Mouse (Mus musculus) heart, postnatal 36 days (tissue): ENCODE measurements around the gene Slitrk5. TPM values are rescaled to one million over a fixed set of nuclear protein-coding genes. Genes with fewer than 3 reads are reported as not detected.
"Not testable (repeated sequence)": the region's sequence is repeated elsewhere in the genome, so short reads cannot be mapped to it uniquely, and the experiment has no call there.

Experiments used
- DNase-seq, 2 experiments: peaks; one replicate each; pipeline ENCODE4 v3.0.0; 2021 to 2022
- intact Hi-C: fragments of 180-260 bp; cut with DNase I; formaldehyde crosslinking; loops from one replicate; pipeline ENCODE4 v1.15.1; 2025
- total RNA-seq, 2 experiments: library from RNA; stranded (reverse); gene quantifications; 2 replicates each; pipeline ENCODE4 v1.2.3; 2021

The Slitrk5 gene
- under 1 TPM in 1 of 2 experiments, not detected in 1; 0.05 TPM for total RNA-seq

GRCm38 (mm10) chr14:111674664-111675147 lies at the start of gene Slitrk5:
Gene Slitrk5 (plus strand): TSS chr14:111675097.
- DNase-seq, result peak; percentile 70 to 75
- intact Hi-C loops, result loop anchor here (5.0 kb wide), 1 partner anchor 527 kb away; no protein-coding TSS in a partner anchor

- intact Hi-C loops, result loop anchor here (5.0 kb wide), 1 partner anchor 526 kb away; no protein-coding TSS in a partner anchor
Measured at GRCm38 (mm10) chr14:111672942-111673341, 2.0 kb upstream of the Slitrk5 start.

GRCm38 (mm10) chr14:111675211-111676165 lies 591 bp downstream of the Slitrk5 start:
- intact Hi-C loops, result no loop called here
- DNase-seq, result no peak

More at GRCm38 (mm10) chr14:111672942-111673341, 2.0 kb upstream of the Slitrk5 start:
- no peak for DNase-seq

- peak in 1 of 2 experiments; percentile 9 for DNase-seq
- intact Hi-C loops, result no loop called here
Measured at GRCm38 (mm10) chr14:111676166-111676581, 1.3 kb downstream of the Slitrk5 start.

- intact Hi-C loops, result no loop called here
- no peak for DNase-seq
Measured at GRCm38 (mm10) chr14:111676851-111677291, 2.0 kb downstream of the Slitrk5 start.

- DNase-seq, result no peak
- intact Hi-C loops, result no loop called here
Measured at GRCm38 (mm10) chr14:111677361-111678070, 2.6 kb downstream of the Slitrk5 start.

GRCm38 (mm10) chr14:111680271-111680670 lies 5.4 kb downstream of the Slitrk5 start:
- intact Hi-C loops, result no loop called here
- DNase-seq, result no peak

- intact Hi-C loops, result no loop called here
- DNase-seq, result no peak
Measured at GRCm38 (mm10) chr14:111681092-111681708, 6.3 kb downstream of the Slitrk5 start.

GRCm38 (mm10) chr14:111681773-111682172 lies 6.9 kb downstream of the Slitrk5 start:
- DNase-seq, result no peak
- intact Hi-C loops, result no loop called here

GRCm38 (mm10) chr14:111683543-111683942 lies 8.6 kb downstream of the Slitrk5 start:
- DNase-seq, result no peak
- intact Hi-C loops, result no loop called here

- DNase-seq, intact Hi-C loops: not testable (repeated sequence)
Measured at GRCm38 (mm10) chr14:111690139-111690538, 15.2 kb downstream of the Slitrk5 start.

GRCm38 (mm10) chr14:111729833-111730232 lies 54.9 kb downstream of the Slitrk5 start:
- DNase-seq, result no peak
- intact Hi-C loops, result no loop called here
